Comparison of ENCODE assay signal across 1 mouse cellular context in the genomic region with DNA sequence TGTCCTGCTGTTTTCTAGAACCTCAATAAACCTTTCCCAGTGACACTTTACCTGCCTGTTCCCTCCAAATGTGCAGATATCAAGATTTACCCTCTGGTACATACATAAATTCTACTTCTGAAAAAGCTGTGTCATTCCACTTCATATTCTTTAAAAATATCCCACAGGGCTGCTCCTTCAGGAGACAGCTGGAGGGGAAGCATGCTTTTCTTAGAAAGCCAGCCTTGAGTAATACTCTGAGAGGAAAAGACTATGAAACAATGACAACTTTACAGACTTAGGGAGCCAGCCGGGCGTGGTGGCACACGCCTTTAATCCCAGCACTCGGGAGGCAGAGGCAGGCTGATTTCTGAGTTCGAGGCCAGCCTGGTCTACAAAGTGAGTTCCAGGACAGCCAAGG.
TF ChIP-seq lines count a peak whose summit lies in the region.

No protein-coding gene starts in this region.

TF ChIP-seq in CH12.LX, 34 proteins besides CTCF, POLR2A, EP300 and RAD21 (continued from another document):
- TF ChIP-seq ZNF384 (IDR thresholded peaks at IDR 0.05; ENCODE audit: low read depth, low read length), result no peak
